Mouse (Mus musculus) left cerebral cortex, adult 18-20 months (tissue): ENCODE results near the gene Mtx1. TPM values are rescaled to one million over a fixed set of nuclear protein-coding genes. Genes with fewer than 3 reads are reported as not detected.

ENCODE experiments used
- DNase-seq, 2 experiments: peaks; one replicate each; pipeline ENCODE4 v3.0.0; 2021 to 2022; ENCODE audit warnings: low spot score in 2 of 2, mixed read lengths in 1 of 2
- total RNA-seq, 2 experiments: library from RNA; stranded (reverse); gene quantifications; 2 replicates each; pipeline ENCODE4 v1.2.3; 2021

Mtx1 gene
- total RNA-seq, 2 experiments from 2014 or later, result 83.2 to 97.1 TPM

DNA sequence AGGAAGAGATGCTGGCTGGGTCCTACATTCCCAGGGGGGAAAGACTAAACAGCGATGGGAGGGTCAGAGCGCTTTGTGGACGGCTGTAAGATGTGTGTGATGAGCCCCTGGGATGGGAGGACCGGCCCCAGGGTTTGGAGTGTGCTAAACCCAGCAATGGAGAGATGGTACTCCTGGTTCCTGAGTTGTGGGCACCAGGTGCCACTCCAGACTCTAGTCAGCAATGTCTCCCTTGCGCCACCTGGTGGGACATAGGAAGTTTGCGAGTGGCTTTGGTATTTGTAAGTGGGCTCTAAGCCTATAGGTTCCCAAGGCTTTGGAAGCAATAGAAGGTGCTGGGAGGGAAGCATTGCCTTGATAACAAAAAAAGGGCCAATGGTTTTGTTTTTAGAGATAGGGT lies 11.0 kb downstream of the Mtx1 start:
- peak; percentile 89 to 90 for DNase-seq

- DNase-seq, result no peak
Observed at GRCm38 (mm10) chr3:89214681-89215411, 12.0 kb downstream of the Mtx1 start, which contains the start of gene Thbs3. TSS of gene Thbs3 (plus strand) at chr3:89215180.

DNA sequence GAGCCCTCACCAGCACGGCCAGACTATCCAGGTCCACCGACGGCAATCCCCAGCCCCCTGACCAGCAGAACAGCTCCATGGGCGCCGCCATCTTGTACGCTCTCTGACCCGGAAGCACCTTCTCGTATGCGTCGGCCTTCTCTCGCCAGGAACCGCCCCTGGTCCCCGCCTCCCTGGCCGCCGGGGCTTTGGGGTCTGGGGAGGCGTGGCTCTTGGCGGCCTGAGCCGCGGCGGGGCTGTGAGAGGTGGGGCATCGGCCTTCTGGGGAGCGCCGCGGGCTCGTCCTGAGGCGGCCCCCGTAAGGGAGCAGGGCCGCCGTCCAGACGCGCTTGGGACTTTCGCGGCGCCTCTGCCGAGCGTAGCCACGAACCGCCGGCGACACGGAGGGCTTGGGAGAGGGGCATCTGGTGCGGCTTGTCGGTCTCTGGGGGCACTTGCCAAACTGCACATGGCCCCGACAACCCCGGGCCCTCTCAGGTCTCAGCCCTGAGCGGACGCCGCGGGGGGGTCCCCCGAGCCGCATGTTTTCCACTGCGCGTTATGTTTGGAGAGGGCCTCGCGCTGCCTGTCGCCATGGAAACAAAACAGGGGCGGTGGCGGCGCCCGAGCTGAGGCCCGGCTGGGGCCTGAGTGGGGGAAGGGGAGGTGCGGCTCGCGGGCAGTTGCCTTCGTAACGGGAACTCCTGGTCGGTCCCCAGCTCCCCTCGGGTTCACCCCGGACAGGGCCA lies 12.9 kb downstream of the Mtx1 start:
- DNase-seq, result peak; percentile 92 to 93

- no peak for DNase-seq
Observed at GRCm38 (mm10) chr3:89210731-89211130, 16.2 kb downstream of the Mtx1 start.

DNA sequence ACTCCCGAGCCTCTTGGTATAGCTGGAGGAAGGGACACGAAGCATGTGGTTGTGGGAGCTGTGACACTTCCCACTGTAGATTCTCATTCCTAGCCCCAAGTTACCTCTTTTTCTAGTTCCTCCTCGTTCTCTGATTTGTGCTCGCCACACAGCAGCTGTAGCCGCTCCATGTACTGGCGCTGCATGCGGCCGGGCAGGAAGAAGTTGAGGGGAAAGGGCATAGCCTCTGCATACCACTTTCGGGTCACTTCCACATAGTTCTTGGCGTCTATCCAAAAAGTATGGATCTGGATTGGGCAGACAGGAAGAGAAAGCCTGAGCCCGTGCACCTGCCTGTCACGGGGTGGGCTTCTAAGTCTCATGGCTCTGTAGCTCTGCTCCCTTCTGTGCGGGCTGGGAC lies 16.7 kb downstream of the Mtx1 start:
- no peak for DNase-seq

DNA sequence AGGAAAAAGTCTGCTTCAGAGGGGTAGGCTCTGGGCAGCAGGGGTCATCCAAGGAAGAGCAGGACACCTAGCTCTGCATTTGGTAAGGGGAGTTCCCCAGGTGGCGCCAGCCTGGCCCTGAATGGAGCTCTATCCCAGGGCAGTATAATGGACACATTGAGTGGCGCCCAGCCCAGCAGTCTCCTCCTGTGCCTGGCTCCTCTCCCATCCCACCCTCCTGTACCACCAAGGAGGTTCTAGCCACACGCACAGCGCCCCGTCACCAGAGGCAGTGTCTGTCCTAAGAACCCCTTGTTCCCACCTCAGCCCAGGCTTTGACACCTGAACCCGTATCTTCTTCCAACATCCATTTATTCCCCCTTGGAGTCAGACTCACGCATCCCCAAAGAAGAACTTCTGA lies 17.2 kb downstream of the Mtx1 start:
- no peak for DNase-seq

GRCm38 (mm10) chr3:89208736-89209135 lies 18.2 kb downstream of the Mtx1 start:
- DNase-seq, result no peak

- no peak for DNase-seq
Observed at GRCm38 (mm10) chr3:89208075-89208657, 18.7 kb downstream of the Mtx1 start.

DNA sequence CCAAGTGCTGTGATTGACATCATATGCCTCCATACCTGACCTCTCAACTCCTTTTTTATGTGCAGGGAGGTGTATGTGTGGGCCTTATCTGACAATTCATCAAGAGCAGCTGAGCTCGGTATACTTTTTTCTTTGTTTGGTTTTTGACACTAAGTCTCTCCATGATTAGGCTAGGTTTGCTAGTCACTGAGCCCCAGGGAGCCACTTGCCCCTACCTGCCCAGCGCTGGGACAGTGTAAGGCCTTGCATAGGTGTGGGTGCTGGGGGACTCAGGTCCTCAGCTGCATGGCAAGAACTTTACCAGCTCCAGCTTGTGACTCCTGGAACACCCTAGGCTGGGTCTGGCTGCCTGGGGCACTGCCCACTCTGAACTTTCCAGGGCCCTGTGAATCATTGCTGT lies 20.2 kb downstream of the Mtx1 start:
- DNase-seq, result no peak

DNA sequence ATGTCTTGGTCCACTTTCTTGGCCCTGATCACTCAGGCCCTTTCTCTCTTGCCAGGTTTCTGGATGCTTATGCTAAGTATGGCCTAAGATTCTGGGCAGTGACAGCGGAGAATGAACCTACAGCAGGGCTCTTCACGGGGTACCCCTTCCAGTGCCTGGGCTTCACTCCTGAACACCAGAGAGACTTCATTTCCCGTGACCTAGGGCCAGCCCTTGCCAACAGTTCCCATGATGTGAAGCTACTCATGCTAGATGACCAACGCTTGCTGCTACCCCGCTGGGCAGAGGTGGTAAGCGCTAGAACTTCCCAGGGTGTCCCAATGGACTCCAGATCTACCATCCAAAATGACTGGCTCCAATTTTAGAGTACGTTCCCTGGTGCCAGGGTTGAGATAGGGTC lies 20.8 kb downstream of the Mtx1 start:
- no peak for DNase-seq

- DNase-seq, result no peak
Observed at GRCm38 (mm10) chr3:89203142-89203514, 23.8 kb downstream of the Mtx1 start.

GRCm38 (mm10) chr3:89202253-89203141 lies 24.4 kb downstream of the Mtx1 start, which contains the start of gene Gba:
TSS of gene Gba (plus strand) at chr3:89202928.
- peak; percentile 87 to 88 for DNase-seq

- DNase-seq, result no peak
Observed at GRCm38 (mm10) chr3:89199839-89200238, 27.0 kb downstream of the Mtx1 start.

DNA sequence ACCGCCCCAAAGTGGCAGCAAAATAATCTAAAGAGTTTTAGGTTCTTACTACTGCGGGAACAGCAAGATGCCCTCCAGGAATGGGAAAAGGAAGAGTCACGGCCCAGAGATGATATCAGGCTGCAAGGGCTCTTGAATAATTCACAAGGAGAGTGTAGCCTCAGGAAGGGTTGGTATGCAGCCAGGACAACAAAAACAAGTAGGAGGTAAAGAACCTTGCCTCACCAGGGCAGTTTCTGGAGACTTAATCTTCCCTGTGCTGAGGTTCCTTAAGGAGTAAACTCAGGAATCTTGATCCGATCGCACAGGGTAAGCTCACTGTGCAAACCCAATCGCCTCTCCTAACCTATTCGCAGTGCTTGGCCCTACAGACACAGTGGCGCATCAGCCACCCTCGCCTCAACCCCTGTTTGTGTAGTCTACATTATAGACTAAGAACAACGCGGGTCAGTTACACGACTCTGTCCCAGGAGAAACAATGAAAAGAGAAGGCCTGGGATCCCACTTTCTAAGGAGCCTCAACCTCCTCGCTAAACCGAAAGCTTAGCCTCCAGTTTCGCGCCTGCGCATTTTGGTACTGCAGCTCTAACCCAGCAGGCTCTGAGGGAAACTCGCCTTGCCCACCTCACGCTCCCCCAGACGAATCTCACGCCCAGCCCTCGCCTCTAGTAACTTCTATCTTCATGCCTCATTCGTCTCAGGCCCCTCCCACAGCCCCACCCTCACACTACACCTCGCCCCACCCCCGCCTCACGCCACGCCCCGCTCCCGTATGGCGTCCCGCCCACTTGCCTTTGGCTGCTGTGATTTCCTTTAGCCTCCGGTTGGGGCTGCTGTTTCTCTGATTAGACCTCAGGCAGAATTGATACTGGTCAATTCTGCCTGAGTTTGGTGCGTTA lies 30.7 kb downstream of the Mtx1 start:
- peak; percentile 78 to 82 for DNase-seq

DNA sequence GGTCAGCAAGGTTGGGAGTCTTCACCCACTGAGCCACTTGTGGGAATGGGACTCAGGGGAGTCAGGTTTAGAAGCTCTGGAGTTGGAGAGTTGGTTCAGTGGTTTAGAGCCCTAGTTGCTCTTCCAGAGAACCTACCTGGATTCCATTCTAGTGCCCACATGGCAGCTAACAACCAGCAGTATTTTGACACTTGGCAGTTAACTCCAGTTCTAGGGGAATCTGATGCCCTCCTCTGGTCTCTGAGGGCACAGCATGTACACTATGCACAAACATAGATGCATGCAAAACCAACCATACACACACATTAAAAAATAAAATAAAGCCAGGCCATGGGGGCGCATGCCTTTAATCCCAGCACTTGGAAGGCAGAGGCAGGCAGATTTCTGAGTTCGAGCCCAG lies 33.0 kb downstream of the Mtx1 start:
- DNase-seq, result no peak

DNA sequence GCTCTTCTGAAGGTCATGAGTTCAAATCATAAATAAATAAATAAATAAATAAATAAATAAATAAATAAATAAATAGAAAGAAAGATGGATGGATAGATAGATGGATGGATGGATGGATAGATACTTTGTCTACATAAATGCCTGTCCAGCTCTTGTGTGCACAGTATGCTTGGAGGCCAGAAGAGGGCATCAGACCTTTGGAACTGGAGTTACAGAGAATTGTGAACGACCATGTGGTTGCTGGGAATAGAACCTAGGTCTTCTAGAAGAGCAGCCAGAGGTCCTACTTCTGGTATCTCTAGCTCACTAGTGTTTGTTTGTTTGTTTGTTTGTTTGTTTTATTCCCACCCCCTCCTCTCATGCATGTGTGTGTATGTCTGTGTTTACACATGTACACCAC lies 33.5 kb downstream of the Mtx1 start:
- no peak for DNase-seq

GRCm38 (mm10) chr3:89190436-89190835 lies 36.5 kb downstream of the Mtx1 start:
- no peak for DNase-seq

GRCm38 (mm10) chr3:89188478-89188875 lies 38.4 kb downstream of the Mtx1 start:
- DNase-seq, result peak in 1 of 2 experiments; percentile 36

DNA sequence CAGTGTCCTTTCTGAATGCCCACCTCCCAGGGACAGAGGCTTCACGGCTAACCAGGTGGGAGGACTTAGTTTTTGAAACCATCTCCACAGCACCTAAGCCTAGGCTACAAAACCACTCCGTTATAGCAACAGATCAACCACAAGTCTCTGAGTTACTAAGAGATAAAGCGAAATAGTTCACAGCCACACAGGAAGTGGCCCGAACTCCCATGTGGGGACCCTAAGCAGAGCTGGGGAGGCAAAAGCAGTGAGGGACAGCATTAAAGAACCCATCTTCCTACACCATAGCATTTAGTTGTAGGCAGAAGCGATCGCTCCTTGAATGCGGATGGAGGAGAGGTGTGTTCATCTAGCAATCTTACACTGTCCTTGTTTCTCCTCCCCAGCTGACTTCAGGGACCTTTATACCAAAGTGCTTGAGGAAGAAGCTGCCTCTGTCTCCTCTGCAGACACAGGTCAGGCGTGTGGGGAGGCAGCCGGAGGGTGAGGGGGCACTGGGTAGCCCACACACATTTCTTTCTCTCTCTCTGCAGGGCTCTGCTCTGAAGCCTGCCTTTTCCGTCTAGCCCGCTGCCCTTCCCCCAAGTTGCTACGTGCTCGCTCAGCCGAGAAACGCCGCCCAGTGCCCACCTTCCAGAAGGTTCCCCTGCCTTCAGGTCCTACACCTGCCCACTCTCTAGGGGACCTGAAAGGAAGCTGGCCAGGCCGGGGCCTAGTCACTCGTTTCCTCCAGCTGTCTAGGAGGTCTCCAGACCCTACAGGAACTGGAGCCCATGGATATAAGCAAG lies 39.0 kb downstream of the Mtx1 start:
- no peak for DNase-seq
